Mouse (Mus musculus) heart, embryonic 14.5 days (tissue): Measurements from ENCODE around the gene Lypd4. TPM values are rescaled to one million over a fixed set of nuclear protein-coding genes. Genes with fewer than 3 reads are reported as not detected.
"Not testable (repeated sequence)": the region's sequence is repeated elsewhere in the genome, so short reads cannot be mapped to it uniquely, and the experiment has no call there.

Experiments
- ATAC-seq: fragments of 200-750 bp; cut with Nextera tagmentation; 2 replicates; pipeline ENCODE4 v1.8.0; 2017; ENCODE audit warnings: low read depth, moderate TSS enrichment; ENCODE audit not compliant: insufficient number of reproducible peaks, insufficient read depth, low FRiP score
- H3K27ac ChIP-seq, 2 experiments: fragments of 200-500 bp in 1 of 2; fragments of 300-500 bp in 1 of 2; sonication (generic) in 1 of 2; replicated peaks in 1 of 2; 2 replicates each; pipeline ENCODE4 v1.5.1; 2012 to 2014; ENCODE audit warnings: low read depth in 2 of 2, low read length in 2 of 2, control low read depth in 1 of 2, mild to moderate bottlenecking in 1 of 2, mixed read lengths in 1 of 2; ENCODE audit not compliant: control insufficient read depth in 1 of 2, insufficient read depth in 1 of 2
- H3K27me3 ChIP-seq: fragments of 300-500 bp; sonication (generic); 2 replicates; pipeline ENCODE4 v1.6.1; 2014; ENCODE audit warnings: mild to moderate bottlenecking, low read length, control low read depth; ENCODE audit not compliant: control insufficient read depth, insufficient read depth
- H3K36me3 ChIP-seq: fragments of 300-500 bp; sonication (generic); 2 replicates; pipeline ENCODE4 v1.6.1; 2014; ENCODE audit warnings: mild to moderate bottlenecking, control low read depth, low read length, mixed read lengths; ENCODE audit not compliant: control insufficient read depth, insufficient read depth
- H3K4me1 ChIP-seq, 2 experiments: fragments of 200-500 bp in 1 of 2; fragments of 300-500 bp in 1 of 2; sonication (generic) in 1 of 2; 2 replicates each; pipeline ENCODE4 v1.6.1; 2012 to 2014; ENCODE audit warnings: low read length in 2 of 2, control low read depth in 1 of 2, mixed read lengths in 1 of 2; ENCODE audit not compliant: control insufficient read depth in 2 of 2, insufficient read depth in 2 of 2
- H3K4me2 ChIP-seq: fragments of 300-500 bp; sonication (generic); 2 replicates; pipeline ENCODE4 v1.6.1; 2014; ENCODE audit warnings: mild to moderate bottlenecking, low read length
- H3K4me3 ChIP-seq, 2 experiments: fragments of 200-500 bp in 1 of 2; fragments of 300-500 bp in 1 of 2; sonication (generic) in 1 of 2; 2 replicates each; pipeline ENCODE4 v1.5.1; 2012 to 2014; ENCODE audit warnings: low read length in 2 of 2, mild to moderate bottlenecking in 2 of 2, control low read depth in 1 of 2, low read depth in 1 of 2, moderate library complexity in 1 of 2; ENCODE audit not compliant: control insufficient read depth in 1 of 2, insufficient read depth in 1 of 2
- H3K9ac ChIP-seq: fragments of 300-500 bp; sonication (generic); 2 replicates; pipeline ENCODE4 v1.6.1; 2014; ENCODE audit warnings: mild to moderate bottlenecking, low read length
- H3K9me3 ChIP-seq: fragments of 300-500 bp; sonication (generic); 2 replicates; pipeline ENCODE4 v1.6.1; 2016; ENCODE audit warnings: low read length, control low read depth; ENCODE audit not compliant: control insufficient read depth
- WGBS: fragments of 180-500 bp; shearing (Covaris S2); extraction: QIAGEN DNeasy Blood & Tissue Kit; methylation state at CpG from one replicate; pipeline ENCODE4 v1.1.7; 2014; 5-methylcytosine and 5-hydroxymethylcytosine counted together
- polyA plus RNA-seq: library from polyadenylated mRNA; unstranded; fragments of >200 nt; fragmentation: Nextera tagmentation; extraction: Ambion mirVana; gene quantifications from 2 replicates; pipeline ENCODE4 v1.2.1, GENCODE M21; 2014

Gene Lypd4
- polyA plus RNA-seq, 1 experiment from 2014 or later: not detected

GRCm38 (mm10) chr7:24845181-24845580 is 24.6 kb downstream of the Lypd4 start:
- Histone ChIP-seq H3K36me3 (no peaks in the 10 kb centered on the region), H3K27me3 (no peaks in the 10 kb centered on the region), H3K4me1 (no peaks in the 10 kb centered on the region), H3K9ac (no peak overlapping the region), H3K27ac (no peak overlapping the region), H3K4me3 (no peak overlapping the region), H3K4me2 (no peak overlapping the region), H3K9me3 (no peaks in the 10 kb centered on the region)
- ATAC-seq: no peak
- 78% methylated on average over 9 of the region's 9 CpGs for WGBS

DNA sequence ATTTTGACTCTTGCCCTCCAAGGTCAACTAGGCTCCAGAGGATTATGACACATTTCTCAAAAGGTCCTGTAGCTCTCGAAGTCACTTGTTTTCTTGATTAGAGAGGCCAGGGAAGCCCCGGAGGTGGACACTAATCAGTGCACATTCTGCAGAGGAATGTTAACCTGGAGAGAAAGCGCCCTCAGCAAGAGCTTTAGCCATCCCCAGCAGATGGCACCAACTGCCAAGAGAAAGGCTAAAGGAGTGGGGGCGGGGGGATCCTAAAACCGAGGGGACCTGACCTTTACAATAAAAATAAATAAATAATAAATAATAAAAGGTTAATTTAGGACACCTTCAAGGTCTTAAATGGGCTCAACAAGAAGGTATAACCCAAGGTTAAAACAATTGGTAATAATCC is 25.6 kb downstream of the Lypd4 start:
- H3K4me3 ChIP-seq: no peak overlapping the region
- H3K4me1 ChIP-seq: no peaks in the 10 kb centered on the region
- no peaks in the 10 kb centered on the region for H3K36me3 ChIP-seq
- H3K4me2 ChIP-seq: no peak overlapping the region
- ATAC-seq: no peak
- H3K9me3 ChIP-seq: no peaks in the 10 kb centered on the region
- H3K27ac ChIP-seq: no peak overlapping the region
- H3K27me3 ChIP-seq: no peaks in the 10 kb centered on the region
- H3K9ac ChIP-seq: no peak overlapping the region
- WGBS: 28% methylated on average over 5 of the region's 5 CpGs

GRCm38 (mm10) chr7:24841009-24841408 is 28.7 kb downstream of the Lypd4 start:
- H3K36me3 ChIP-seq: no peaks in the 10 kb centered on the region
- H3K4me2 ChIP-seq: no peak overlapping the region
- no peak overlapping the region for H3K27ac ChIP-seq
- no peak overlapping the region for H3K4me3 ChIP-seq
- H3K9ac ChIP-seq: no peak overlapping the region
- no peaks in the 10 kb centered on the region for H3K9me3 ChIP-seq
- H3K4me1 ChIP-seq: no peaks in the 10 kb centered on the region
- H3K27me3 ChIP-seq: no peaks in the 10 kb centered on the region
- 70% methylated on average over 4 of the region's 4 CpGs for WGBS
- no peak for ATAC-seq

- Histone ChIP-seq H3K4me1 (no peaks in the 10 kb centered on the region), H3K9me3 (no peaks in the 10 kb centered on the region), H3K27ac (no peak overlapping the region), H3K9ac (no peak overlapping the region), H3K36me3 (no peaks in the 10 kb centered on the region), H3K27me3 (no peaks in the 10 kb centered on the region), H3K4me2 (no peak overlapping the region), H3K4me3 (no peak overlapping the region)
- 44% methylated on average over 3 of the region's 3 CpGs for WGBS
- no peak for ATAC-seq
These were observed 29.4 kb downstream of the Lypd4 start for GRCm38 (mm10) chr7:24840331-24840730.

DNA sequence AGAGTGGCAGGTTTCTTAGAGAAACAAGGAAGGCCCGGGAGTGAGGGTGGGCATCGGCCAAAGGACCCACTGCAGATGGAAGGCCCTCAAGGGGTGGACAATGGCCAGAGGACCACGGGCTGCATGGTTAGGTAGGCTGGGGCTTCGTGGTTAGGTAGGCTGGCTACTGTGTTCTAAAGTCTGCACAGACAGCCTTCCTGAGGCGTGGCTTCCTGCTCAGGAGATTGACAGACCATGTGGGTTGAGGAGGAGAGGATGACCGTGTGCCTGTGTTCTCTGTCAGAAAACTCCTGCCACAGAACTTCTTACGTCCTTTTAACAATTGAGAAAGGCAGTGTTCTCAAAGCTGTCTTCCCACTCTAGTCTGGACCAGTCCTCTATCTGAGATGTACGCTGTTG is 30.3 kb downstream of the Lypd4 start:
- H3K4me3 ChIP-seq: no peak overlapping the region
- 64% methylated on average over 8 of the region's 8 CpGs for WGBS
- no peak overlapping the region for H3K27ac ChIP-seq
- H3K4me1 ChIP-seq: no peaks in the 10 kb centered on the region
- no peak overlapping the region for H3K9ac ChIP-seq
- no peak overlapping the region for H3K4me2 ChIP-seq
- ATAC-seq: no peak
- H3K9me3 ChIP-seq: no peaks in the 10 kb centered on the region
- no peaks in the 10 kb centered on the region for H3K36me3 ChIP-seq
- H3K27me3 ChIP-seq: no peaks in the 10 kb centered on the region

DNA sequence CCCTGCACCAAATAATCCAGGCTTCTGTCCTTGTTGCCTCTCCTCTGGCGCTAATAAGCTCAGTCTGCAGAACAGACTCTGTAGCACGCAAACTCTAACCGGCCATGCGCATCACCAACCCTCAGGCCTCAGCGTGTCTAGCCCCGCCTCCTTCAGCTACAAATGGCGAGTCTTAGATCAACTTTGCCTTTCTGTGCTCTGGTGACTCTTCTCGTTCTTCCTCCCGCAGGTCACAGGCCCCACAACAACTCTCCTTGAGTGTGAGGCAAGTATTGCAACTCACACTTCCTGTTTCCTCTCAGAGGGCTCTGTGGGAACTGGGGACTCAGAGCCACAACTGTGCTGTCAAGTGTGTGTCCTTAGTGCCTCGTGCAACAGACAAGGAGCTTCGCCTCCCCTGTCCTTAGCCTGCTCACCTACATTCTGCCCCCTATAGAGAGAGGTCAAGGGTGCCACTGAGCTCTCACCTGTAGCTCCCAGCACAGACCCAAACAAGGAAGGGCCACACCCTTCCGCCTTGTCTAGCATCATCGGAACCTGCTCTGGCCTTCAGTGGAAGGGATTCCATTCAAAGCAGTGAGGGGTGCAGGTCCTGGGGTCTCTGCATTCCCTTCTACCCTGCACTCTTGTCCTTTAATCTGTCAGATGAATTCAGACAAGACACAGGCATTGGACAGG is 30.9 kb downstream of the Lypd4 start:
- not testable (repeated sequence) for H3K27ac ChIP-seq, H3K9me3 ChIP-seq, H3K36me3 ChIP-seq, H3K27me3 ChIP-seq, ATAC-seq, H3K4me1 ChIP-seq, H3K4me2 ChIP-seq, H3K9ac ChIP-seq, H3K4me3 ChIP-seq
- WGBS: 62% methylated on average over 11 of the region's 13 CpGs

DNA sequence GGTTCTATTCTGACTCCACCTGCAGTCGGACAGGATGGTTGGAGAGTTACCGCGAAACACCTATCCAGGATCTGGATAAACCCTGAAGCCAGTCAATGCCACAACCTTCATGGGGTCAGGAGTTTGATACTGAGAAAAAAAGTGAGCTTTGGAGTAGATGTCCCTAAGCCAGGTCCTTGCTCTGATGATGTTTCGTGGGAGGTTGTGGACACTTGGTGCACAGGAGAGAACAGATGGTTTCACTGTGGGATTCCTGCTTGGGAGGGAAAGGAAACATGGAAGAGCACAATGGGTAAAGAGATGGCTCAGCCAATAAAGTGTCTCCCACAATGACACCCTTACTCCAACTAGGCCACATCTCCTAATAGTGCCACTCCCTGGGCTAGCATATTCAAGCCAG is 42.6 kb downstream of the Lypd4 start:
- 80% methylated on average over 4 of the region's 4 CpGs for WGBS
- Histone ChIP-seq H3K36me3 (no peaks in the 10 kb centered on the region), H3K27ac (no peak overlapping the region), H3K4me1 (no peaks in the 10 kb centered on the region), H3K4me3 (no peak overlapping the region), H3K9me3 (no peaks in the 10 kb centered on the region), H3K9ac (no peak overlapping the region), H3K27me3 (no peaks in the 10 kb centered on the region), H3K4me2 (no peak overlapping the region)
- no peak for ATAC-seq

- 55% methylated on average over 7 of the region's 7 CpGs for WGBS
- no peaks in the 10 kb centered on the region for H3K36me3 ChIP-seq
- H3K27me3 ChIP-seq: no peaks in the 10 kb centered on the region
- ATAC-seq: no peak
- H3K4me3 ChIP-seq: no peak overlapping the region
- H3K4me2 ChIP-seq: no peak overlapping the region
- no peak overlapping the region for H3K9ac ChIP-seq
- H3K27ac ChIP-seq: no peak overlapping the region
- no peaks in the 10 kb centered on the region for H3K9me3 ChIP-seq
- no peaks in the 10 kb centered on the region for H3K4me1 ChIP-seq
These were observed 45.3 kb downstream of the Lypd4 start for GRCm38 (mm10) chr7:24824452-24824851.
